ENCODE assay signal across 21 mouse cellular contexts in genomic region chr3:98934601-98935000, GRCm38 (mm10). TPM values are rescaled to one million over a fixed set of nuclear protein-coding genes. Genes with fewer than 3 reads are reported as not detected.
"Had no signal": no experiment of that assay in that cellular context is flagged by ENCODE, and none has a peak within 500 bp of the region (broad histone marks: within the 10 kb centered on the region; RNA-seq: fewer than 3 reads in every experiment).

No protein-coding gene starts in this region.

- H3K9ac ChIP-seq: lung, embryonic 14.5 days; midbrain, embryonic 12.5 days; neural tube, embryonic 13.5 days; neural tube, embryonic 15.5 days; stomach, embryonic 15.5 days had no signal

- H3K9me3 ChIP-seq: midbrain, embryonic 10.5 days; midbrain, embryonic 12.5 days; neural tube, embryonic 13.5 days; neural tube, embryonic 15.5 days; stomach, embryonic 15.5 days had no signal

- H3K27ac ChIP-seq: midbrain, embryonic 10.5 days; midbrain, embryonic 12.5 days; neural tube, embryonic 13.5 days; neural tube, embryonic 15.5 days; stomach, embryonic 15.5 days; stomach, postnatal 0 days had no signal

- H3K4me3 ChIP-seq: midbrain, embryonic 10.5 days; midbrain, embryonic 12.5 days; myocyte; neural tube, embryonic 13.5 days; neural tube, embryonic 15.5 days; stomach, embryonic 15.5 days had no signal

- H3K36me3 ChIP-seq: midbrain, embryonic 10.5 days; midbrain, embryonic 12.5 days; neural tube, embryonic 13.5 days; neural tube, embryonic 15.5 days; stomach, embryonic 15.5 days had no signal

- H3K4me2 ChIP-seq: lung, embryonic 14.5 days; midbrain, embryonic 12.5 days; neural tube, embryonic 13.5 days; neural tube, embryonic 15.5 days; stomach, embryonic 15.5 days had no signal

- DNase-seq: lung, embryonic 14.5 days; lung, postnatal 10 days; lung, postnatal 4 days; midbrain, embryonic 14.5 days; retina, postnatal 1 day; right cerebral cortex, adult 18-20 months; right cerebral cortex, postnatal 25 days; thymus, adult 2 months; thymus, postnatal 25 days; thymus, postnatal 4 days had no signal

- ATAC-seq: midbrain, embryonic 16.5 days had no signal

- H3K27me3 ChIP-seq: midbrain, embryonic 12.5 days; neural tube, embryonic 13.5 days; neural tube, embryonic 15.5 days; stomach, embryonic 15.5 days had no signal

- H3K4me1 ChIP-seq: midbrain, embryonic 12.5 days; neural tube, embryonic 13.5 days; stomach, embryonic 15.5 days had no signal

RNA-seq across cellular contexts. Expression of gene Hao2, which starts 41.6 kb away (rescaled TPM):
- total RNA-seq: megakaryocyte, adult 5-6 weeks; megakaryocyte-erythroid progenitor cell, adult 5-6 weeks had no signal
- polyA plus RNA-seq: lung, embryonic 14.5 days; midbrain, embryonic 12.5 days; midbrain, embryonic 14.5 days; midbrain, embryonic 16.5 days; myocyte; neural tube, embryonic 11.5 days; neural tube, embryonic 13.5 days; stomach, postnatal 0 days had no signal
